Mouse (Mus musculus) embryo, embryonic 10 days (tissue): ENCODE results near the gene Kirrel.
"Not testable (repeated sequence)": the region's sequence is repeated elsewhere in the genome, so short reads cannot be mapped to it uniquely, and the experiment has no call there.

Experiments
- DNase-seq: peaks from one replicate; pipeline ENCODE4 v3.0.0-alpha.2; 2015; ENCODE audit warnings: low spot score

Kirrel gene

DNA sequence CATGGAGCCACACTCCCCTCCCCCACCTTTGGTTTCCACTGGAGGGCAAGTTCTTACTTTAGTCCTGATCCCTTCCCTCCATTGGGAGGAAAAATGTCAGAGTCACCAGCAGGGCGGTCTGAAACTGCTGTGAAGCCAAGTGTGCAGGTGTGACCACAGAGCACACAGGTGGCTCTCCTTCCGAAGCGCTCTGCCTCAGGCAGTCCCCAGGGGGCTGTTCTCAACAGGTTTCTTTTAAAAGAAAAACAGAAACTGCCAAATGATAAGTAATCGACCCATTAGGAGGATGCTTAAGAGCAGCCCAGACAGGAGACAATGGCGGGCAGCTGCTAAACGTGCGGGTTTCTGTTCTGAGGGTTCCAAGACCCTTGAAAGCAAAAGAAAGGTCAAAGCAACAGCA lies 37.8 kb downstream of the Kirrel start:
- DNase-seq = no peak

DNA sequence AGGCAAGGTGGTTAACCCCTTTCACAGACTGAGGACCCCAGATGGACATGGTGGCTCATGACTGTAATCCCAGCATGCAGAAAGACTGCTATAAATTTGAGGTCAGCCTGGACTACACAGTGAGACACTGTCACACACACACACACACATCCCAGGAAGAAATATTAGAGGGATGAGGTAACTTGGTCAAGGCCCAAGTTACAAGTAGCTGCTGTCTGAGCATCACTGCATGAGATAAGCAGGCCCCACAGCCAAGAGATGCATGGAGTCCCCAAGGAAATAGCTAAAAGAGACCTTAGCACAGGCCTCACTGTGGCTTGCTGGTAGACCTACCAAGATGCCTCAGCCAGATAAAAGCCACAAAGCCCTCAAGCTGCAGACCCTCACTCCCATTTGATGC lies 39.6 kb downstream of the Kirrel start:
- no peak for DNase-seq

- no peak for DNase-seq
Measured at GRCm38 (mm10) chr3:87131694-87132347, 42.7 kb downstream of the Kirrel start.

GRCm38 (mm10) chr3:87130933-87131332 lies 43.6 kb downstream of the Kirrel start:
- no peak for DNase-seq

- no peak for DNase-seq
Measured at GRCm38 (mm10) chr3:87123795-87124194, 50.8 kb downstream of the Kirrel start.

- DNase-seq = no peak
Measured at GRCm38 (mm10) chr3:87118214-87118613, 56.3 kb downstream of the Kirrel start.

GRCm38 (mm10) chr3:87117632-87118031 lies 56.9 kb downstream of the Kirrel start:
- no peak for DNase-seq

DNA sequence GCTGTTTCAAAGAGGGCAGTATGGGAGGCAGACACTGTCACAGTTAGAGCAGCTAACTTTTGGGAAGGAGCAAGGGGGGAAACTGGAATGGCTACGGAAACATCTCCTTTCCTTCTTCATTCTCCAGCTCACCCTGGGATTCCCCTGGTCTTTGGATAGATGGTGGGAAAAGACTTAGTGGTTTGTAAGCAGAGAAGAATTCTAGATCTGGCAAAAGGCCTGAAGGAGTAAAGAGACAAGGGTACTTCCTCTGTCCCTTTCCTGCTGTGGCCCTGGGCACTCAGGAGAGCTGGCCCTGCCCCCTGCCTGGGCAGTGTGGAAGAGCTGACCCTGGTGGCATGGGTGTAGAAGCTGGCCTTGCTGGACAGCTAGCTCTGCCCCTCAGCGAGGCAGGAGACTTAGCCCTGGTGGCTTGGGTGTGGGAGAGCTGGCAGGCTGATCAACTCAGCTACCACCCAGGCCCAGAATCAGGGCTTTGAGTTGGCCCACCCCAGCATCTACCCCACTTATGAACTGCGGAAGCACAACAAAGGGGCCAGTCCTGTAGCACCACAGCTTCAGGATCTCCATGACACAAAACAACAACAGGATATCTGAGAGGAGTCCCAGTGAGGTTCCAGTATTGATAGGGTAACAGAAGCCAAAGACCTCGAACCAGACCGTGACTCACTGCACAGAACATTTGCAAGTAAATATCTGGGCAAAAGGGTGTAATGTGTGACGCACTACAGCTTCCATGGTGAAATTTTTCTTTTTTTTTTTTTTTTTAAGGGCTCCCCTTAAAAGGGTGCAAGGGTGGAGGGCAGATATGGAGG lies 58.6 kb downstream of the Kirrel start:
- DNase-seq = no peak

- no peak for DNase-seq
Measured at GRCm38 (mm10) chr3:87115271-87115670, 59.3 kb downstream of the Kirrel start.

GRCm38 (mm10) chr3:87114801-87115200 lies 59.7 kb downstream of the Kirrel start:
- no peak for DNase-seq

- DNase-seq = not testable (repeated sequence)
Measured at GRCm38 (mm10) chr3:87113881-87114280, 60.7 kb downstream of the Kirrel start.

DNA sequence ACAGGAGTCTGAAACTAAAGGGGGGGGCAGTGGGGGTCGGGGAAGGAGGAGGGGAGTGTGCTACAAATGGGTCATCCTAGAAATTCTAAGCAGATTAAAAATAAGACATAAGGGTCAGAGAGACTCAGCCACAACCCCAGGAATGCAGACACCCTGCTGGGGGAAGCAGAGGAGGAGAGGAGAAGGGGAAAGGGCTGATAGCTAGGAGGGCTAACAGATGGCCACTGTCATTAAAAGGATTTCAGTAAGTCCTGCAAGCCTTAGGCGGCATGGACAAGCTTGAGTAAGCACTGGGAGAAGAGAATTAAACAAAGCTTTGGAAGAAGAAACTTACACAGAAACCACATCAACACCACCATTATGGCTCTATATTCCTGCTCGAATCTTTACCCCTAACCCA lies 62.3 kb downstream of the Kirrel start:
- no peak for DNase-seq

DNA sequence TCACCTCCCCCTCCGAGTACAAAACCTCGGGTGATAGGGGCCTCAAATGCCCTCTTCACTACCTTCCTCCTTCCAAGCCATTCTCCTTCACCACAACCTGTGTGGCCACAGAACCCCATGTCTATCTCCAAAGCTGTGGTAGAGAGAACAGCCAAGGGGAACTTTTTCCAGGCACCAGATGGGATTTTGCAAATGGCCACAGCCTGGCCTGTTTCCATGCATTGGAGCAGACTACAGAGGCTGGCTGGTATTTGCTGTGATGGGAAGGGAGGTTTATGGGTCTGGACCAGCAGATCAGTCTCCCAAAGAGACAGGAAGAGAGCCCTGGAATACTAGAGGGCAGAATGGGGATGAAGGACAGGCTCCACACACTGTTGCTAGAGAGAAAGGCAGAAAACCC lies 69.7 kb downstream of the Kirrel start:
- DNase-seq = no peak

DNA sequence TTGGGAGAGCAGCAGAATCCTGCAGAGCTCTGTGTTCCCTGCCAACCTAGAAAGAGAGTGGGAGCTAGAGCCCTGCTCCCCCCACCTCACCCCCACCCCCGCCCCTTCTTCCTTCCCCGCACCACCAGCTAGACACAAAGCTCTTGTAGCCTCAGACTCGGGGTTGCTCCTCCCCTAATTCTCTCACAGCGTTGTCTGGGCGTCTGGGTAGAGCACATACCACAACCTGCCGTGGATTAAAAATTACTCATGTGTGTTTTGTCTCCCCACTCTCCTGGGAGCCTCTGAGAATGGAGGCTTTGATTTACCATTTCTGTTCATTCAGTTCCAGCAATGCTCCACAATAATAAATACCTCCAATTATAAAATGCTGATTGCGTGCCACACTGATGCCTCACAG lies 72.2 kb downstream of the Kirrel start:
- no peak for DNase-seq

DNA sequence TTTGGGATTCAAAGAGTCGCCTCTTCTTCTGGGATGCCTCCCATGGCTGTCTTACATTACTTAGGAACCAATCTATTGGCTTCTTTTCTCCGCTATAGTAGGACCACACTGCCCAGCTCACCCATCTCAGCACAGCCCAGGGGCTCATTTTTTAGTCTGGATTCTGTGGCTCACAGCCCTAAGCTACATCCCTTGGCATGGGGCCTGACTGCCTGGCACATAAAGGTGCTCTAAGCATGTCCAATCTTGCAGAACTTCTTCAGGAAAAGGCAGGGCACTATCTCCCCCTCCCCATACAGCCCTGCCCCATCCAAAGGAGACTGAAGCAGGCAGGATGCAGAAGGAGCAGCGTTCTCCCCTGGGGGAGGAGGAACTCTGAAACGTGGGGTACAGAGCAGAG lies 73.6 kb downstream of the Kirrel start:
- no peak for DNase-seq

- DNase-seq = no peak
Measured at GRCm38 (mm10) chr3:87097969-87098946, 76.3 kb downstream of the Kirrel start.

DNA sequence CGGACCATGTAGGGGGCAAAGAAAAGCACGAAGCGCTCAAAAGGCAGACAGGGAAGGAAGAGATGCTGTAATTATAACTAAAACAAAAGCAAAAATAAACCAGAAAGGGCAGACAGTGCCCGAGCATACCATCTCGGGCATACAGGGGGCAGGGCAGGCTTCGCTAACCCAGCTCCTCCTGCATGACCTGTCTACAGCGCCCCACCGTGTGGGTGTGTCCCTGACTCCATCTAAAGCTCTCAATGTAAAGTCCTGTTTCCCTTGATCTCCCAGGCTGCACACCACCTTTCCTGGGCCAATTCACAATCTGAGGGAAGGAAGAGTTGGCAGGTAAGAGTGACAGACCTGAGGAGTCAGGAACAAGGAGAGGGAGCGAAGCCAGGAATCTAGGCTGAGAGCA lies 77.3 kb downstream of the Kirrel start:
- DNase-seq = no peak

GRCm38 (mm10) chr3:87093718-87094117 lies 80.8 kb downstream of the Kirrel start:
- DNase-seq = no peak

GRCm38 (mm10) chr3:87089694-87090565 lies 84.6 kb downstream of the Kirrel start:
- peak; percentile 92 for DNase-seq

GRCm38 (mm10) chr3:87087146-87087545 lies 87.4 kb downstream of the Kirrel start:
- DNase-seq = no peak

DNA sequence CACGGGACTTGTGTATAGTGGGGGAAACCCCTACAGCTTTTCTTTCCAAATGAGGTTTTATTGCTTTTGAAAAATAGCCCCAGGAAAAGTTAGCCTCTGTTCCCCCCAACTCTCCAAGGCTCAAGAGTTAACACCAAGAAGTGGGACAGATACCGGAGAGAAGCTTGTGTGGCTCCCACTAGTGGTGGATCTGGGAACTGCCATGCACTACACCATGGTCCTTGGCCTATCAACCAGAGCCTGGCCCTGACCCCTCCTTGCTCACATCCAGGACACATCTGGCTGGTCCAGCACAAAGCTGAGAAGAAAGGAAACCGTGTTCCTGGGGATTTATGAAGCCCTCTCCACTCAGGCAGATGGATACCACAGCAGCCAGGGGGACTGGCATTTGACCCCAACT lies 92.3 kb downstream of the Kirrel start:
- DNase-seq = peak; percentile 75
